Comparison of ENCODE assay signal across 10 mouse cellular contexts in the genomic region with DNA sequence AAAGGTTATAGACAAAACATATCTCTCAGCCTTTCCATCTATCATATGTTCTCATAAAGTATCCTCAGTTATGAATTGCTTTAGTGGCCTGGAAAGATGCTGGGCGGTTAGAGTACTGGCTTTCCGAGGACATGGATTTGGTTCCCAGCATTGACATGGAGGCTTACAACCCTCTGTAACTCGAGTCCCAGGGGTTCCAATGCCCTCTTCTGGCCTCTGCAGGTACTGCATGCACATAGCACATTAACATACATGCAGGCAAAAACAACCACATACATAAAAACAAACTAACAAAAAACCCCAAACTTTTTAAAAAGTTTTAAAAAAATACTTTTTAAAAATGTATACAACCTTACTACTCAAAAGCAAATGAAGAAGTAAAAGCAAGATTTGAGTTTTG. TPM values are rescaled to one million over a fixed set of nuclear protein-coding genes. Genes with fewer than 3 reads are reported as not detected.
DNase-seq lines count a peak whose midpoint lies in the region; ATAC-seq and TF ChIP-seq lines count a peak whose summit lies in the region.
"Had no signal": no experiment of that assay in that cellular context is flagged by ENCODE, and none has a peak within 500 bp of the region (broad histone marks: within the 10 kb centered on the region; RNA-seq: fewer than 3 reads in every experiment).

No protein-coding gene starts in this region.

- intact Hi-C loops in heart, adult 2 months (cut with DNase I) = no loop called here
- intact Hi-C loops in heart, postnatal 10 days (cut with DNase I) = loop anchor here (5.0 kb wide), 1 partner anchor 94 kb away; no protein-coding TSS in a partner anchor

- peak; percentile 59 for TF ChIP-seq CTCF in heart, adult 2 months (IDR thresholded peaks at IDR 0.05)
- TF ChIP-seq CTCF in spleen, adult 2 months (IDR thresholded peaks at IDR 0.05; ENCODE audit: extremely low read depth, insufficient read depth, insufficient read length, insufficient replicate concordance) = peak; percentile 9; the same call in 1 of the 2 replicates
- TF ChIP-seq CTCF in cortical plate, adult 2 months (IDR thresholded peaks at IDR 0.05; ENCODE audit: extremely low read depth, insufficient read depth, low read length) = 0 out of 2 replicates have a peak, but pooled peaks have one; percentile 12

- H3K27me3 ChIP-seq in heart, adult 2 months (ENCODE audit: control insufficient read depth, insufficient read depth, low read length) = no peaks in the 10 kb centered on the region
- no peaks in the 10 kb centered on the region for H3K27me3 ChIP-seq in spleen, adult 2 months (ENCODE audit: control insufficient read depth, insufficient read depth, low read length)
- no peaks in the 10 kb centered on the region for H3K27me3 ChIP-seq in midbrain, embryonic 11.5 days (ENCODE audit: control insufficient read depth, insufficient read depth, low read length)
- H3K27me3 ChIP-seq: stomach, embryonic 15.5 days had no signal

- H3K4me2 ChIP-seq in midbrain, embryonic 11.5 days = no peak overlapping the region
- H3K4me2 ChIP-seq: stomach, embryonic 15.5 days had no signal

- TF ChIP-seq EP300 in heart, adult 2 months (IDR thresholded peaks at IDR 0.05; ENCODE audit: insufficient read depth, low read depth, low read length) = no peak

- no peak overlapping the region for H3K27ac ChIP-seq in heart, adult 2 months
- no peak overlapping the region for H3K27ac ChIP-seq in spleen, adult 2 months (ENCODE audit: insufficient read depth, low read length)
- no peak overlapping the region for H3K27ac ChIP-seq in cortical plate, adult 2 months (ENCODE audit: insufficient read depth, low read length)
- H3K27ac ChIP-seq in midbrain, embryonic 11.5 days (ENCODE audit: low read depth, low read length) = no peak overlapping the region
- H3K27ac ChIP-seq: stomach, embryonic 15.5 days had no signal

- H3K79me2 ChIP-seq in heart, adult 2 months (replicated peaks; ENCODE audit: control insufficient read depth, insufficient read depth, low read length) = no peaks in the 10 kb centered on the region

- TF ChIP-seq POLR2A in heart, adult 2 months (IDR thresholded peaks at IDR 0.05; ENCODE audit: insufficient read depth, low read depth, low read length) = no peak
- no peak for TF ChIP-seq POLR2A in spleen, adult 2 months (IDR thresholded peaks at IDR 0.05; ENCODE audit: low read depth, low read length)
- TF ChIP-seq POLR2A in cortical plate, adult 2 months (IDR thresholded peaks at IDR 0.05; ENCODE audit: extremely low read depth, insufficient read depth, low read length) = no peak

- no peak overlapping the region for H3K9ac ChIP-seq in heart, adult 2 months (ENCODE audit: low read depth, low read length)
- H3K9ac ChIP-seq in midbrain, embryonic 11.5 days (ENCODE audit: low read length) = no peak overlapping the region
- H3K9ac ChIP-seq: stomach, embryonic 15.5 days had no signal

- H3K9me3 ChIP-seq in midbrain, embryonic 11.5 days (ENCODE audit: control insufficient read depth, low read length) = peaks cover 3% of the 10 kb centered on the region; the same call in 1 of the 2 replicates
- H3K9me3 ChIP-seq: stomach, embryonic 15.5 days had no signal

- no peaks in the 10 kb centered on the region; the same call in 1 of the 2 replicates for H3K36me3 ChIP-seq in heart, adult 2 months (ENCODE audit: control insufficient read depth, insufficient read depth, low read length)
- H3K36me3 ChIP-seq in spleen, adult 2 months (ENCODE audit: control insufficient read depth, insufficient read depth, low read length) = peaks cover 13% of the 10 kb centered on the region
- peaks cover 6% of the 10 kb centered on the region; the same call in 1 of the 2 replicates for H3K36me3 ChIP-seq in midbrain, embryonic 11.5 days (ENCODE audit: control insufficient read depth, insufficient read depth, low read length)
- H3K36me3 ChIP-seq: stomach, embryonic 15.5 days had no signal

- 90% methylated on average over 3 of the region's 3 CpGs for WGBS in heart, adult 2 months
- WGBS in spleen, adult 2 months = 86% methylated on average over 3 of the region's 3 CpGs
- 95% methylated on average over 3 of the region's 3 CpGs for WGBS in midbrain, embryonic 11.5 days

- no peak for DNase-seq in heart, adult 2 months
- no peak for DNase-seq in heart, postnatal 10 days
- peak in 1 of 2 experiments; percentile 6 for DNase-seq in spleen, adult 2 months (ENCODE audit: low read depth in 1 of 2, low spot score in 2 of 2)
- no peak for DNase-seq in spleen, adult 12 weeks (ENCODE audit: low spot score)
- peak; percentile 68 for DNase-seq in thymus, postnatal 4 days
- DNase-seq in frontal cortex, adult 2 months (ENCODE audit: extremely low spot score in 1 of 2, low spot score in 1 of 2) = no peak
- DNase-seq in midbrain, embryonic 11.5 days (ENCODE audit: low spot score, missing footprints) = no peak

- H3K4me3 ChIP-seq in heart, adult 2 months = no peak overlapping the region
- no peak overlapping the region for H3K4me3 ChIP-seq in spleen, adult 2 months (ENCODE audit: extremely low read depth, insufficient read depth, insufficient read length)
- H3K4me3 ChIP-seq in cortical plate, adult 2 months (ENCODE audit: insufficient read depth, low read length) = no peak overlapping the region
- H3K4me3 ChIP-seq in midbrain, embryonic 11.5 days (ENCODE audit: low read depth, low read length) = no peak overlapping the region
- H3K4me3 ChIP-seq: stomach, embryonic 15.5 days had no signal

- ATAC-seq in midbrain, embryonic 11.5 days (ENCODE audit: low FRiP score) = no peak
- ATAC-seq: activated CD4-positive, CD25-positive, alpha-beta regulatory T cell, adult 4 months had no signal

- H3K4me1 ChIP-seq in heart, adult 2 months (ENCODE audit: control insufficient read depth, insufficient read depth, low read length) = no peaks in the 10 kb centered on the region
- no peaks in the 10 kb centered on the region for H3K4me1 ChIP-seq in spleen, adult 2 months (ENCODE audit: control insufficient read depth, insufficient read depth, insufficient read length)
- no peaks in the 10 kb centered on the region for H3K4me1 ChIP-seq in cortical plate, adult 2 months (ENCODE audit: control insufficient read depth, insufficient read depth, low read length)
- H3K4me1 ChIP-seq in midbrain, embryonic 11.5 days (ENCODE audit: control insufficient read depth, insufficient read depth, low read length) = no peaks in the 10 kb centered on the region
- H3K4me1 ChIP-seq: stomach, embryonic 15.5 days had no signal

RNA-seq across cellular contexts. Expression of gene Lpar6, which starts 28.5 kb away (rescaled TPM):
- total RNA-seq in heart, adult 2 months (2021) = 1 to 10 TPM; 1.5 to 2.3 TPM
- polyA plus RNA-seq in heart, adult 2 months (2012; rRNA removed) = 2.3 and 5.2 TPM in 2 replicates
- 1 to 10 TPM; 4.8 TPM for total RNA-seq in heart, postnatal 10 days (2021)
- 2.7 and 2.8 TPM in 2 replicates for polyA plus RNA-seq in spleen, adult 2 months (2012; rRNA removed)
- polyA plus RNA-seq in cortical plate, adult 2 months (2012; rRNA removed) = 3.3 and 3.4 TPM in 2 replicates
- polyA plus RNA-seq in frontal cortex, adult 2 months (2012; rRNA removed) = 3.3 and 3.9 TPM in 2 replicates
- 17.7 and 17.8 TPM in 2 replicates for polyA plus RNA-seq in midbrain, embryonic 11.5 days (2014; fragmentation: Nextera tagmentation; extraction: Ambion mirVana)

RNA-seq across cellular contexts. Expression of gene Rb1, which starts 59.5 kb away (rescaled TPM):
- total RNA-seq in heart, adult 2 months (2021) = 10 to 100 TPM; 18.2 to 19.2 TPM
- polyA plus RNA-seq in heart, adult 2 months (2012; rRNA removed) = 5.1 and 9.6 TPM in 2 replicates
- 10 to 100 TPM; 20.0 to 20.8 TPM for total RNA-seq in heart, postnatal 10 days (2021)
- 4.5 and 5.2 TPM in 2 replicates for polyA plus RNA-seq in spleen, adult 2 months (2012; rRNA removed)
- 17.3 and 19.8 TPM in 2 replicates for polyA plus RNA-seq in cortical plate, adult 2 months (2012; rRNA removed)
- 24.3 and 27.2 TPM in 2 replicates for polyA plus RNA-seq in frontal cortex, adult 2 months (2012; rRNA removed)
- 41.4 and 49.2 TPM in 2 replicates for polyA plus RNA-seq in midbrain, embryonic 11.5 days (2014; fragmentation: Nextera tagmentation; extraction: Ambion mirVana)

Comparison
In these comparisons a context has a peak if more than half of its experiments do, and no peak if none do; other contexts are left out.
1. CTCF ChIP-seq: peak in every context shown above with its lines; median percentile 59 in heart, adult 2 months; 12 in cortical plate, adult 2 months; 9 in spleen, adult 2 months.